Mouse (Mus musculus): ENCODE data around the gene Gm7271.

GRCm38 (mm10) chr5:76437100-76437499 is 46.7 kb upstream of the Gm7271 start:
- no peak for TF ChIP-seq CTCF (IDR thresholded peaks at IDR 0.05; ENCODE audit: extremely low read depth, insufficient read length, insufficient replicate concordance, low read depth, low read length)
- TF ChIP-seq POLR2A (IDR thresholded peaks at IDR 0.05; ENCODE audit: low read depth, low read length) = no peak
